Mouse (Mus musculus) megakaryocyte, embryonic 14.5 days (primary cell): ENCODE data around the gene Cntnap2. TPM values are rescaled to one million over a fixed set of nuclear protein-coding genes. Genes with fewer than 3 reads are reported as not detected.
A peak's percentile ranks its signal among the peaks of the same experiment; 100 is the strongest.

Source experiments
- H3K27me3 ChIP-seq: replicated peaks from 2 replicates; pipeline ENCODE3; 2012; ENCODE audit warnings: inconsistent platforms
- H3K36me3 ChIP-seq: replicated peaks from 2 replicates; pipeline ENCODE3; 2012; ENCODE audit warnings: low read length, inconsistent platforms, mixed read lengths
- H3K4me1 ChIP-seq: 2 replicates; pipeline ENCODE4 v1.6.1; 2012; ENCODE audit warnings: inconsistent platforms
- H3K4me3 ChIP-seq: replicated peaks from 2 replicates; pipeline ENCODE3; 2012; ENCODE audit warnings: moderate library complexity, mild to moderate bottlenecking, inconsistent platforms
- H3K9me3 ChIP-seq: 2 replicates; pipeline ENCODE4 v1.6.1; 2012; ENCODE audit warnings: inconsistent platforms
- FLI1 ChIP-seq: IDR thresholded peaks from 2 replicates; pipeline ENCODE4 v1.6.1; 2012; ENCODE audit warnings: low read length, inconsistent platforms, mixed read lengths
- GATA1 ChIP-seq: IDR thresholded peaks from 3 replicates; pipeline ENCODE4 v1.6.1; 2012; ENCODE audit warnings: mixed read lengths, low read length, inconsistent platforms, borderline replicate concordance
- polyA plus RNA-seq: library from polyadenylated mRNA; stranded (reverse); fragments of >175 nt; gene quantifications from 2 replicates; pipeline ENCODE4 v1.2.3, GENCODE M21; 2012; ENCODE audit warnings: low replicate concordance; ENCODE audit not compliant: insufficient read depth

Gene Cntnap2
- polyA plus RNA-seq, 1 experiment: 0.03 TPM

GRCm38 (mm10) chr6:47328281-47328680, 2269.1 kb downstream of the Cntnap2 start:
- TF ChIP-seq GATA1 (no peak), FLI1 (no peak)
- H3K4me3 ChIP-seq: no peak overlapping the region
- H3K36me3 ChIP-seq: no peaks in the 10 kb centered on the region
- H3K9me3 ChIP-seq: no peaks in the 10 kb centered on the region
- H3K4me1 ChIP-seq: peaks cover 55% of the 10 kb centered on the region
- H3K27me3 ChIP-seq: no peaks in the 10 kb centered on the region

GRCm38 (mm10) chr6:47329212-47329611, 2270.1 kb downstream of the Cntnap2 start:
- Histone ChIP-seq H3K27me3 (no peaks in the 10 kb centered on the region), H3K4me3 (peak overlapping the region; percentile 64), H3K4me1 (peaks cover 48% of the 10 kb centered on the region), H3K36me3 (no peaks in the 10 kb centered on the region), H3K9me3 (no peaks in the 10 kb centered on the region)
- TF ChIP-seq GATA1: no peak
- TF ChIP-seq FLI1: no peak

GRCm38 (mm10) chr6:47333016-47333415, 2273.9 kb downstream of the Cntnap2 start:
- Histone ChIP-seq H3K27me3 (peaks cover 3% of the 10 kb centered on the region), H3K4me1 (peaks cover 56% of the 10 kb centered on the region), H3K36me3 (no peaks in the 10 kb centered on the region), H3K9me3 (no peaks in the 10 kb centered on the region), H3K4me3 (peak overlapping the region; percentile 48)
- TF ChIP-seq FLI1: no peak
- TF ChIP-seq GATA1: no peak

GRCm38 (mm10) chr6:47334377-47334776, 2275.2 kb downstream of the Cntnap2 start:
- Histone ChIP-seq H3K4me3 (no peak overlapping the region), H3K27me3 (peaks cover 3% of the 10 kb centered on the region), H3K9me3 (no peaks in the 10 kb centered on the region), H3K4me1 (peaks cover 54% of the 10 kb centered on the region), H3K36me3 (no peaks in the 10 kb centered on the region)
- TF ChIP-seq FLI1 (no peak), GATA1 (no peak)

- H3K9me3 ChIP-seq: no peaks in the 10 kb centered on the region
- H3K4me1 ChIP-seq: peaks cover 45% of the 10 kb centered on the region
- TF ChIP-seq FLI1: no peak
- H3K27me3 ChIP-seq: peaks cover 3% of the 10 kb centered on the region
- H3K4me3 ChIP-seq: no peak overlapping the region
- no peaks in the 10 kb centered on the region for H3K36me3 ChIP-seq
These were observed 2278.1 kb downstream of the Cntnap2 start for GRCm38 (mm10) chr6:47337300-47337699.

GRCm38 (mm10) chr6:47338113-47338512, 2279.0 kb downstream of the Cntnap2 start:
- H3K36me3 ChIP-seq: no peaks in the 10 kb centered on the region
- H3K4me1 ChIP-seq: peaks cover 37% of the 10 kb centered on the region
- TF ChIP-seq FLI1 (no peak), GATA1 (no peak)
- H3K9me3 ChIP-seq: no peaks in the 10 kb centered on the region
- H3K4me3 ChIP-seq: peak overlapping the region; percentile 44
- peaks cover 3% of the 10 kb centered on the region for H3K27me3 ChIP-seq

- H3K36me3 ChIP-seq: no peaks in the 10 kb centered on the region
- H3K9me3 ChIP-seq: no peaks in the 10 kb centered on the region
- TF ChIP-seq FLI1: no peak
- TF ChIP-seq GATA1: no peak
- no peaks in the 10 kb centered on the region for H3K27me3 ChIP-seq
- peaks cover 41% of the 10 kb centered on the region for H3K4me1 ChIP-seq
- no peak overlapping the region for H3K4me3 ChIP-seq
These were observed 2281.8 kb downstream of the Cntnap2 start for GRCm38 (mm10) chr6:47340813-47341502.

- H3K9me3 ChIP-seq: no peaks in the 10 kb centered on the region
- TF ChIP-seq FLI1 (no peak), GATA1 (no peak)
- peaks cover 43% of the 10 kb centered on the region for H3K4me1 ChIP-seq
- H3K36me3 ChIP-seq: no peaks in the 10 kb centered on the region
- no peak overlapping the region for H3K4me3 ChIP-seq
- H3K27me3 ChIP-seq: no peaks in the 10 kb centered on the region
These were observed 2282.3 kb downstream of the Cntnap2 start for GRCm38 (mm10) chr6:47341503-47341884.

- Histone ChIP-seq H3K9me3 (no peaks in the 10 kb centered on the region), H3K36me3 (no peaks in the 10 kb centered on the region), H3K27me3 (no peaks in the 10 kb centered on the region), H3K4me1 (peaks cover 36% of the 10 kb centered on the region), H3K4me3 (no peak overlapping the region)
- TF ChIP-seq GATA1 (no peak), FLI1 (no peak)
These were observed 2284.1 kb downstream of the Cntnap2 start for GRCm38 (mm10) chr6:47343245-47343644.

- H3K4me3 ChIP-seq: no peak overlapping the region
- no peaks in the 10 kb centered on the region for H3K9me3 ChIP-seq
- no peak for TF ChIP-seq FLI1
- no peak for TF ChIP-seq GATA1
- H3K4me1 ChIP-seq: peaks cover 30% of the 10 kb centered on the region
- no peaks in the 10 kb centered on the region for H3K27me3 ChIP-seq
- no peaks in the 10 kb centered on the region for H3K36me3 ChIP-seq
These were observed 2285.5 kb downstream of the Cntnap2 start for GRCm38 (mm10) chr6:47344696-47345095.
